Mouse (Mus musculus) bone marrow, adult 2 months (tissue): ENCODE data around the gene Nexn. TPM values are rescaled to one million over a fixed set of nuclear protein-coding genes. Genes with fewer than 3 reads are reported as not detected.
"Not testable (repeated sequence)": the region's sequence is repeated elsewhere in the genome, so short reads cannot be mapped to it uniquely, and the experiment has no call there.

Source experiments
- H3K27ac ChIP-seq: fragments of 200-500 bp; 2 replicates; pipeline ENCODE4 v1.5.1; 2012; ENCODE audit warnings: low read depth, mild to moderate bottlenecking, control low read depth, inconsistent platforms, low read length; ENCODE audit not compliant: control insufficient read depth, poor library complexity, insufficient read depth
- H3K4me1 ChIP-seq: fragments of 200-500 bp; 2 replicates; pipeline ENCODE4 v1.6.1; 2011; ENCODE audit warnings: low read length; ENCODE audit not compliant: control insufficient read depth, insufficient read depth
- H3K4me3 ChIP-seq: fragments of 200-500 bp; replicated peaks from 2 replicates; pipeline ENCODE3; 2011; ENCODE audit warnings: mild to moderate bottlenecking, low read depth, low read length, control low read depth; ENCODE audit not compliant: control insufficient read depth
- CTCF ChIP-seq: fragments of 200-500 bp; IDR thresholded peaks from 2 replicates; pipeline ENCODE4 v1.5.1; 2011; ENCODE audit warnings: low read length, control low read depth; ENCODE audit not compliant: control insufficient read depth, insufficient read depth
- POLR2A ChIP-seq: fragments of 200-500 bp; IDR thresholded peaks from 2 replicates; pipeline ENCODE4 v1.6.1; 2011; ENCODE audit warnings: low read depth, mild to moderate bottlenecking, control low read depth, low read length, borderline replicate concordance; ENCODE audit not compliant: control insufficient read depth
- WGBS: fragments of 180-500 bp; shearing (Covaris S2); methylation state at CpG from one replicate; pipeline ENCODE4 v1.1.7; 2018; 5-methylcytosine and 5-hydroxymethylcytosine counted together
- polyA plus RNA-seq: library from polyadenylated mRNA; stranded (reverse); fragments of >200 nt; gene quantifications from 2 replicates; pipeline ENCODE4 v1.2.4, GENCODE M21; 2011; ENCODE audit warnings: low replicate concordance; ENCODE audit not compliant: missing spikeins, insufficient read depth, insufficient read length

Nexn gene
- polyA plus RNA-seq, 1 experiment = 7.3 TPM

GRCm38 (mm10) chr3:152207156-152207555 lies 59.0 kb downstream of the Nexn start:
- peaks cover 3% of the 10 kb centered on the region; the same call in 1 of the 2 replicates for H3K4me1 ChIP-seq

GRCm38 (mm10) chr3:152204577-152204976 lies 61.6 kb downstream of the Nexn start:
- H3K27ac ChIP-seq = no peak overlapping the region

More at GRCm38 (mm10) chr3:152207156-152207555, 59.0 kb downstream of the Nexn start:
- H3K27ac ChIP-seq = no peak overlapping the region
- no peak for TF ChIP-seq POLR2A
- no peak for TF ChIP-seq CTCF
- H3K4me3 ChIP-seq = no peak overlapping the region
- WGBS = 96% methylated on average over 4 of the region's 4 CpGs

GRCm38 (mm10) chr3:152203996-152204395 lies 62.2 kb downstream of the Nexn start:
- 76% methylated on average over 3 of the region's 3 CpGs for WGBS
- Histone ChIP-seq H3K27ac (no peak overlapping the region), H3K4me1 (no peaks in the 10 kb centered on the region), H3K4me3 (no peak overlapping the region)
- TF ChIP-seq CTCF (no peak), POLR2A (no peak)

More at GRCm38 (mm10) chr3:152204577-152204976, 61.6 kb downstream of the Nexn start:
- TF ChIP-seq CTCF = no peak
- no peak overlapping the region for H3K4me3 ChIP-seq
- H3K4me1 ChIP-seq = no peaks in the 10 kb centered on the region
- 61% methylated on average over 3 of the region's 3 CpGs for WGBS

GRCm38 (mm10) chr3:152203411-152203810 lies 62.7 kb downstream of the Nexn start:
- Histone ChIP-seq H3K4me1 (no peaks in the 10 kb centered on the region), H3K4me3 (no peak overlapping the region), H3K27ac (no peak overlapping the region)
- no peak for TF ChIP-seq CTCF
- no peak for TF ChIP-seq POLR2A
- 75% methylated on average over 6 of the region's 6 CpGs for WGBS

- H3K4me3 ChIP-seq = no peak overlapping the region
- no peak for TF ChIP-seq CTCF
- no peak for TF ChIP-seq POLR2A
- no peaks in the 10 kb centered on the region for H3K4me1 ChIP-seq
- no peak overlapping the region for H3K27ac ChIP-seq
Observed at GRCm38 (mm10) chr3:152202942-152203341, 63.2 kb downstream of the Nexn start.

- TF ChIP-seq CTCF (no peak), POLR2A (no peak)
- 64% methylated on average over 2 of the region's 2 CpGs for WGBS
- Histone ChIP-seq H3K4me3 (no peak overlapping the region), H3K27ac (no peak overlapping the region), H3K4me1 (no peaks in the 10 kb centered on the region)
Observed at GRCm38 (mm10) chr3:152201651-152202050, 64.5 kb downstream of the Nexn start.

- Histone ChIP-seq H3K4me1 (no peaks in the 10 kb centered on the region), H3K4me3 (no peak overlapping the region), H3K27ac (no peak overlapping the region)
- 92% methylated on average over 3 of the region's 3 CpGs for WGBS
- TF ChIP-seq POLR2A = no peak
- TF ChIP-seq CTCF = no peak
Observed at GRCm38 (mm10) chr3:152201181-152201580, 65.0 kb downstream of the Nexn start.

- Histone ChIP-seq H3K27ac (no peak overlapping the region), H3K4me3 (no peak overlapping the region), H3K4me1 (no peaks in the 10 kb centered on the region)
- WGBS = 77% methylated on average over 3 of the region's 3 CpGs
- TF ChIP-seq POLR2A (no peak), CTCF (no peak)
Observed at GRCm38 (mm10) chr3:152199125-152199524, 67.0 kb downstream of the Nexn start.

- not testable (repeated sequence) for H3K4me3 ChIP-seq
Observed at GRCm38 (mm10) chr3:152197246-152197645, 68.9 kb downstream of the Nexn start.

More at GRCm38 (mm10) chr3:152197246-152197645, 68.9 kb downstream of the Nexn start:
- peak; percentile 39; the same call in 1 of the 2 replicates for TF ChIP-seq POLR2A
- H3K4me1 ChIP-seq, H3K27ac ChIP-seq: not testable (repeated sequence)
- 47% methylated on average over 2 of the region's 2 CpGs for WGBS
